Mouse (Mus musculus): Measurements from ENCODE around the gene Hexa. TPM values are rescaled to one million over a fixed set of nuclear protein-coding genes. Genes with fewer than 3 reads are reported as not detected.

Hexa gene
- polyA plus RNA-seq (2012; rRNA removed): 32.8 and 42.4 TPM in 2 replicates

DNA sequence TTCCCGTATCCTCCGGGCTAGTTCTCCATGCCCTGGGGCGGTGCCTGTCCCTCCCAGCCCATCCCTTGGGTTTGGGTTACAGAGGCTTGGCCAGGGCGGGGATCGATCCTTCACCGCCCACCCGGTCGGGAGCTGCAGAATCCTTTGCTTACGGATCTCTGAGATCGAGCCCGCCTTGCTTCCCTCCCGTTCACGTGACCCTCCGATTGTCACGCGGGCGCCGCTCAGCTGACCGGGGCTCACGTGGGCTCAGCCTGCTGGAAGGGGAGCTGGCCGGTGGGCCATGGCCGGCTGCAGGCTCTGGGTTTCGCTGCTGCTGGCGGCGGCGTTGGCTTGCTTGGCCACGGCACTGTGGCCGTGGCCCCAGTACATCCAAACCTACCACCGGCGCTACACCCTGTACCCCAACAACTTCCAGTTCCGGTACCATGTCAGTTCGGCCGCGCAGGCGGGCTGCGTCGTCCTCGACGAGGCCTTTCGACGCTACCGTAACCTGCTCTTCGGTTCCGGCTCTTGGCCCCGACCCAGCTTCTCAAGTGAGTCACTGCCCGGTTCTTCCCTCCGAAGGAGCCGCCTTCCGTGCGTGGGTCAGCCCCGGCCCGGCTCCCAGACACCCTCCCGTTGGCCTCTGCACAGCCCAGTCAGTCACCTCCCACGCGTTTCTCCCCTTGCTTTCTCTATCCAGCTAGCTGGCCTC is at the start of gene Hexa, which contains the start of gene Tmem202:
Hexa (plus strand) TSS at position 100 of the 697 bp plus-strand sequence.
Tmem202 (minus strand) TSS at position 407 of the 697 bp plus-strand sequence.

DNA sequence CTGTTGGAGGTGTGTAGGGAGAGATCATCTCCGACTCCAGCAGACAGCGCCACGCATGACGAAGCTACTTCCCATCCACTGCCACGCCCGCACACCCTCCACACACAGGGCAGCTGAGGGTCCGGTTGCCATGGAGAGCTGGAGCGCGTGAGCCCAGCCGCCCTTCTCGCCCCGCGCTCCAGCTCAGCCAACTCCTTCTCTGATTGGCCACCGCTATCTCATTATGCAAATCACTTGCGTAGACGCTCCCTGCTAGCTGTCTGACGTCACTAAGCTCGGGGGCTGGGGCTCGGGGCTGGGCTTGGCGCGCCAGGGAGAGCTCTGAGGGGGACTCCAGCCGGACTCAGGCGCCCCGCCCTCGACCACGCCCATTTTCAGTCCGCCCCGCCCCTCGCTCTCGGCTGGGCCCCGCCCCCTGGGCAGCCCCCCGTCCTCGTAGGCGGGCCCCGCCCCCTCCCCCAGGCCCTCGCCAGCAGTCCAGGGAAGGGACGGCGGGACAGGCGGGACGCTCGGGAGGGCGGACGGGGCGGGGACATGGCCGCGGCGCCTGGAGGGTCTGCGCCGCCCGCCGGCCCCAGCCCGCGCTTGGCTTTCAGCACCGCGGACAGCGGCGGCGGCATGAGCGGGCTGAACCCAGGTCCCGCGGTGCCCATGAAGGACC is 38.6 kb downstream of the Hexa start, which contains the start of gene Celf6:
Celf6 (plus strand) TSS at position 74 of the 661 bp plus-strand sequence.

Other genes starting within 250 kb of the Hexa start
- 9.5 and 10.3 TPM in 2 replicates for gene Adpgk, start 248.0 kb upstream of the Hexa start, polyA plus RNA-seq (2012; rRNA removed)
- 0.66 and 0.90 TPM in 2 replicates for gene Bbs4, start 186.0 kb upstream of the Hexa start, polyA plus RNA-seq (2012; rRNA removed)
- gene Arih1, start 52.9 kb upstream of the Hexa start, polyA plus RNA-seq (2012; rRNA removed): 3.2 and 4.1 TPM in 2 replicates
- 0.15 and 0.20 TPM in 2 replicates for gene Tmem202, start 307 bp downstream of the Hexa start, polyA plus RNA-seq (2012; rRNA removed)
- gene Celf6, start 38.4 kb downstream of the Hexa start, polyA plus RNA-seq (2012; rRNA removed): 1.2 and 2.2 TPM in 2 replicates
- 3.3 and 6.6 TPM in 2 replicates for gene Parp6, start 77.7 kb downstream of the Hexa start, polyA plus RNA-seq (2012; rRNA removed)
- gene Pkm, start 116.8 kb downstream of the Hexa start, polyA plus RNA-seq (2012; rRNA removed): 928 and 1,039 TPM in 2 replicates
- gene Gramd2, start 140.6 kb downstream of the Hexa start, polyA plus RNA-seq (2012; rRNA removed): 2.1 and 2.4 TPM in 2 replicates
- 0.24 and 0.56 TPM in 2 replicates for gene Senp8, start 211.2 kb downstream of the Hexa start, polyA plus RNA-seq (2012; rRNA removed)
- 0.09 and 0.24 TPM in 2 replicates for gene Myo9a, start 211.4 kb downstream of the Hexa start, polyA plus RNA-seq (2012; rRNA removed)